Mouse (Mus musculus): ENCODE measurements at regions not wholly inside any gene's neighbourhood (a gene's known extent, or its start where the extent isn't known, plus 50 kb on each side); places are given as distances from the start of the nearest gene placed in this dataset.
"Not testable (repeated sequence)": the region's sequence is repeated elsewhere in the genome, so short reads cannot be mapped to it uniquely, and the experiment has no call there.

DNA sequence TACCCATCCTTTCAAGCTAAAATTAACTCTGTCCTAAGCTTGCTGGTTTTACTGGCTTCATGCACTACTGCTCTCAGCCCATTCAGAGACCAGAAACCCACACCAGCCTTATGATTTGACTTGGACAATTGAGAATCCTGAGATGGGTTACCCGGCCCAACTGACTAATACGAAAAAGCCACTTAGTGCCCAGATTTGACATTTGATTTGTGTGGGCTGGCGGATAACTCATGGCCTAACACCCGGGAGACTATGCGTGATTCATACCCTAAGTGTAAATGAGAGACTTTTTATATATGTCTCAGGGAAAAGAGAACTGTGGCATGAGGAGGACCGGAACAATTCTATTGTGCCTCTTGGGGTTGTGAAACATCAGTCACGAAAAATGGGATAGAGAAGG is 126.3 kb upstream of the Hpf1 start:
- Histone ChIP-seq H3K27me3 (ENCODE audit: control insufficient read depth, insufficient read depth, low read depth, low read length) (no peaks in the 10 kb centered on the region), H3K9ac (ENCODE audit: low read depth, low read length) (no peak overlapping the region), H3K4me3 (ENCODE audit: low read depth, low read length) (no peak overlapping the region), H3K36me3 (ENCODE audit: control insufficient read depth, insufficient read depth, low read length) (no peaks in the 10 kb centered on the region), H3K4me2 (ENCODE audit: low read length) (no peak overlapping the region), H3K9me3 (replicated peaks; ENCODE audit: control insufficient read depth, low read length, poor library complexity, severe bottlenecking) (no peaks in the 10 kb centered on the region), H3K4me1 (ENCODE audit: control insufficient read depth, insufficient read depth, low read length) (no peaks in the 10 kb centered on the region), H3K27ac (ENCODE audit: low read length) (no peak overlapping the region)
- 92% methylated on average over 7 of the region's 7 CpGs for WGBS
- no peak for ATAC-seq

DNA sequence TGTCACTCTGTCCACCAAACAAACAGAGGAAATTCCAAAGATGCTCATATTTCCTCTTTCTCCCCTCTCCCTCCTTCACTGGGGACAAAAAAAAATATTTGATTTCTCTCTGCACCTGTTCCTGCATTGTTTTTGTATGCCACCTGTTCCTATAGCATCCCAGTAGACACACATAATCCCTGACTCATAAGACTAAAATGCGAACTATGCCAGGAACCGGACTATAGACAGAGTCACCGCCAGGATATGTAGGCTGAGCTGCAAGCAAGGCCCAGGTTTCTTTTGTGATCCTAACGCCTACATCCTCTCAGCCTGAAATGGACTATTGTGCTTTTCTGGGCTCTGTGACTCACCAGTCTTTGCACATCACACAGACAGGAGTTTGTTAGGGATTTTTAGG is 116.9 kb upstream of the Hpf1 start:
- Histone ChIP-seq H3K36me3 (ENCODE audit: control insufficient read depth, insufficient read depth, low read length) (no peaks in the 10 kb centered on the region), H3K4me3 (ENCODE audit: low read depth, low read length) (no peak overlapping the region), H3K27ac (ENCODE audit: low read length) (no peak overlapping the region), H3K4me2 (ENCODE audit: low read length) (no peak overlapping the region), H3K9ac (ENCODE audit: low read depth, low read length) (no peak overlapping the region), H3K4me1 (ENCODE audit: control insufficient read depth, insufficient read depth, low read length) (no peaks in the 10 kb centered on the region), H3K9me3 (replicated peaks; ENCODE audit: control insufficient read depth, low read length, poor library complexity, severe bottlenecking) (no peaks in the 10 kb centered on the region), H3K27me3 (ENCODE audit: control insufficient read depth, insufficient read depth, low read depth, low read length) (no peaks in the 10 kb centered on the region)
- no peak for ATAC-seq
- 59% methylated on average over 4 of the region's 4 CpGs for WGBS

DNA sequence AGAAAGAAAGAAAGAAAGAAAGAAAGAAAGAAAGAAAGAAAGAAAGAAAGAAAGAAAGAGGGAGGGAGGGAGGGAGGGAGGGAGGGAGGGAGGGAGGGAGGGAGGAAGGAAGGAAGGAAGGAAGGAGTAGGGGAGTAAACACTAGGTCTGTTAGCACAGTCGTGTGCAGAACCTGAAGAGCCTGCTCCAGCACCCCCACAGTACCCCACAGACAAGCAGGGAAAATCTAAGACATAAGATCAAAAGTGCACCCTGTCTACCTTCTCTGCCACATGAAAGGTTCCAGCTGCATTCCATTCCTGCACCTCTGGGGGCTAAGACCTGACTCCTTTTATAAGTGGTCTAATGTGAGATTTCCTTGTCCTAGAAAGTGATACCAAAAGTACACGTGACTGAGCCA is 114.0 kb upstream of the Hpf1 start:
- not testable (repeated sequence) for H3K4me3 ChIP-seq (ENCODE audit: low read depth, low read length); ATAC-seq; H3K36me3 ChIP-seq (ENCODE audit: control insufficient read depth, insufficient read depth, low read length); H3K27ac ChIP-seq (ENCODE audit: low read length); H3K9ac ChIP-seq (ENCODE audit: low read depth, low read length); H3K4me1 ChIP-seq (ENCODE audit: control insufficient read depth, insufficient read depth, low read length); H3K27me3 ChIP-seq (ENCODE audit: control insufficient read depth, insufficient read depth, low read depth, low read length); H3K4me2 ChIP-seq (ENCODE audit: low read length); H3K9me3 ChIP-seq (replicated peaks; ENCODE audit: control insufficient read depth, low read length, poor library complexity, severe bottlenecking)
- 58% methylated on average over 2 of the region's 2 CpGs for WGBS

DNA sequence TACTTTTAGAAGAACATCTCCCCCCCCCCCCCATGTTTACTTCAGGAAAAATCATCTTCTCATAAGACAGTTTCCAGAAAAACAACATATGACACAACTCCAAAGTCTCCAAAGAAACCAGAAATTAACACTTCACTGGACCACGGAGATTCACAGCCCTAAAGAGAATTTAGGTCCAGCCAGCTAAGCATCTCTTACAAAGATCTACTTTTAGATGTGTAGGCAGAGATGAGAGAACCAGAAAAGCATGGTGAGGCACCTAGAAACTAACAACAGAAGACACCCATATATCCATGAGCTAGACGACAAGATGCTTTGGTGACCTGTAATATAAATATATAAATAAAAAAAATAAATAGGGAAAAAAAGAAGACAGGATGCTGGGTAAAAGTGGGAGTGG is 105.2 kb upstream of the Hpf1 start:
- H3K4me3 ChIP-seq (ENCODE audit: low read depth, low read length) = no peak overlapping the region
- H3K4me2 ChIP-seq (ENCODE audit: low read length) = no peak overlapping the region
- no peaks in the 10 kb centered on the region for H3K9me3 ChIP-seq (replicated peaks; ENCODE audit: control insufficient read depth, low read length, poor library complexity, severe bottlenecking)
- no peak for ATAC-seq
- no peak overlapping the region for H3K27ac ChIP-seq (ENCODE audit: low read length)
- no peak overlapping the region for H3K9ac ChIP-seq (ENCODE audit: low read depth, low read length)
- 89% methylated on average over 2 of the region's 2 CpGs for WGBS
- no peaks in the 10 kb centered on the region for H3K36me3 ChIP-seq (ENCODE audit: control insufficient read depth, insufficient read depth, low read length)
- H3K27me3 ChIP-seq (ENCODE audit: control insufficient read depth, insufficient read depth, low read depth, low read length) = no peaks in the 10 kb centered on the region
- no peaks in the 10 kb centered on the region for H3K4me1 ChIP-seq (ENCODE audit: control insufficient read depth, insufficient read depth, low read length)

DNA sequence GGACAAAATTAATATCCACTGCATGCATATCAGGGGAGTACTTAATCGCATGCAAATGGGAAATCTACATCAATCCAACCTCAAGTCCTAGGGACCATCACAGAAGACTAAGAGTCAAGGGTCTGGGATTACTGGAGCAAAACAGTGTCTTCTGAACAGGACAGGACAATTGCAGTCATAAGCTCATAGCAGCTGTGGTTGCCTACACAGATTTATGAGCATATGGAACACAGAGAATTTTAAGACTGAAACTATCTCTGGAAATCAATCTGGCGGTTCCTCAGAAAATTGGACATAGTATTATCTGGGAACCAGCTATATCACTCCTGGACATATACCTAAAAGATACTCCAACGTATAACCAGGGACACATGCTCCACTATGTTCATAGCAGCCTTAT is 99.8 kb upstream of the Hpf1 start:
- no peak overlapping the region for H3K9ac ChIP-seq (ENCODE audit: low read depth, low read length)
- no peaks in the 10 kb centered on the region for H3K27me3 ChIP-seq (ENCODE audit: control insufficient read depth, insufficient read depth, low read depth, low read length)
- no peaks in the 10 kb centered on the region for H3K4me1 ChIP-seq (ENCODE audit: control insufficient read depth, insufficient read depth, low read length)
- no peaks in the 10 kb centered on the region for H3K36me3 ChIP-seq (ENCODE audit: control insufficient read depth, insufficient read depth, low read length)
- no peak for ATAC-seq
- no peaks in the 10 kb centered on the region for H3K9me3 ChIP-seq (replicated peaks; ENCODE audit: control insufficient read depth, low read length, poor library complexity, severe bottlenecking)
- H3K4me2 ChIP-seq (ENCODE audit: low read length) = no peak overlapping the region
- 90% methylated on average over 3 of the region's 3 CpGs for WGBS
- H3K27ac ChIP-seq (ENCODE audit: low read length) = no peak overlapping the region
- no peak overlapping the region for H3K4me3 ChIP-seq (ENCODE audit: low read depth, low read length)

DNA sequence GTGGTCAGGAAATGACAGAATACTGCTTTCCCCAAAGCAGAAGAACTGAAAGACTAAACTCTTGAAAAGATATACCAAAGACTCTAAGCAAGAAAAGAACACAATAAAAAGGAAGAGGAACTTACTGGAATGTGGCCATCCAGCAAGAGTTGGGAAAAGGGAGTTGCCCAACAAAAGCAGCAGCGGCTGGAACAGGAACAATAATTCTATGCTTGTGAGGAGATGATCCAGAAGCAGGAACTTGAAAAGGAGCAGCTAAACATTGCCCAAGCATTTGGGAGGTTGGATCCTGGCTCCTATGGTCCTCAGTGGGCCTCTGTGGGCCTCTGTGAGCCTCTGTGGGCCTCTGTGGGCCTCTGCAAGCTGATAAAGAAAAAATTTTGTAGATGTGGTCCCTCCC is 97.7 kb upstream of the Hpf1 start:
- no peak for ATAC-seq
- WGBS = 92% methylated on average over 1 of the region's 1 CpGs
- H3K27me3 ChIP-seq (ENCODE audit: control insufficient read depth, insufficient read depth, low read depth, low read length) = no peaks in the 10 kb centered on the region
- no peak overlapping the region for H3K4me2 ChIP-seq (ENCODE audit: low read length)
- no peak overlapping the region for H3K4me3 ChIP-seq (ENCODE audit: low read depth, low read length)
- H3K9me3 ChIP-seq (replicated peaks; ENCODE audit: control insufficient read depth, low read length, poor library complexity, severe bottlenecking) = no peaks in the 10 kb centered on the region
- H3K27ac ChIP-seq (ENCODE audit: low read length) = no peak overlapping the region
- no peaks in the 10 kb centered on the region for H3K4me1 ChIP-seq (ENCODE audit: control insufficient read depth, insufficient read depth, low read length)
- no peaks in the 10 kb centered on the region for H3K36me3 ChIP-seq (ENCODE audit: control insufficient read depth, insufficient read depth, low read length)
- H3K9ac ChIP-seq (ENCODE audit: low read depth, low read length) = no peak overlapping the region

DNA sequence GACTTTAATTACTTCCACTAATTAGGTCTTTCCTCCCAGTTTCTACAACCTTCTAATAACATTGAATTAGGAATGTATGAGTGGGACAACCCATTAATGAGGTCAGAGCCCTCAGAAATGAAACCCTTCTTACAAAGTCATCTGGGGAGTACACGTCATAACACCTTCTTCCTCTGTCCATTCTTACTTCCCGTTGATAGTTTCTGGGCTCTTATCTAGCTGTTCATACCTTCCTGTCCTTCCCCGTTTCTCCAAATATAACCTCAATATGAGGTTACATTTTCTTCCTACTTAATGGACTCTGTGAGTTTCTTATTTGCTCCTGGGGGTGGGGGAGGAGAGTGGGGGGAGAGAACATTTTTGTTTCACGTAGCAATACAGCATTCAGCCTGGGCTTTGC is 85.4 kb upstream of the Hpf1 start:
- Histone ChIP-seq H3K4me2 (ENCODE audit: low read length) (no peak overlapping the region), H3K27me3 (ENCODE audit: control insufficient read depth, insufficient read depth, low read depth, low read length) (no peaks in the 10 kb centered on the region), H3K36me3 (ENCODE audit: control insufficient read depth, insufficient read depth, low read length) (no peaks in the 10 kb centered on the region), H3K4me1 (ENCODE audit: control insufficient read depth, insufficient read depth, low read length) (no peaks in the 10 kb centered on the region), H3K4me3 (ENCODE audit: low read depth, low read length) (no peak overlapping the region), H3K9ac (ENCODE audit: low read depth, low read length) (no peak overlapping the region), H3K27ac (ENCODE audit: low read length) (no peak overlapping the region), H3K9me3 (replicated peaks; ENCODE audit: control insufficient read depth, low read length, poor library complexity, severe bottlenecking) (no peaks in the 10 kb centered on the region)
- 89% methylated on average over 4 of the region's 4 CpGs for WGBS
- no peak for ATAC-seq

DNA sequence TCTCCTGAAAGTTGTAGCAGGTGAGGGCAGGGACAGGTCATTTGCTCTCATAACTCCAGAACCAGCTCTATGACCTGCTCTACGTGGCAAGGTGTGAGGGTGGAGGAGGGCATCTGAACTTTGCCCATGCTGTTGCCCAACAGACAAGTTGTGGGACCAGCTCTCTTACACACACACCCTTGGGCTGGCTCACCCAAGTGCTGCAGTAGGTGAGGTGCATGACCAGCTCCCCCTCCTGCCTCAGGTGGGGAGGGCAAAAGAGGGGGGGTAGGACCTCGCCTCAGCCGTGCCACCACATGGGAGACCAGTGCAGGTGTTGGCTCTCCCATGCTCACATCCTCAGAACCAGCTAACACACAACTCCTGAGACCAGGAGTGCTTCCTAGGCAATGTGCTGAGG is 83.4 kb upstream of the Hpf1 start:
- no peaks in the 10 kb centered on the region for H3K9me3 ChIP-seq (replicated peaks; ENCODE audit: control insufficient read depth, low read length, poor library complexity, severe bottlenecking)
- no peak for ATAC-seq
- no peaks in the 10 kb centered on the region for H3K27me3 ChIP-seq (ENCODE audit: control insufficient read depth, insufficient read depth, low read depth, low read length)
- H3K27ac ChIP-seq (ENCODE audit: low read length) = no peak overlapping the region
- H3K36me3 ChIP-seq (ENCODE audit: control insufficient read depth, insufficient read depth, low read length) = no peaks in the 10 kb centered on the region
- no peak overlapping the region for H3K4me3 ChIP-seq (ENCODE audit: low read depth, low read length)
- no peak overlapping the region for H3K4me2 ChIP-seq (ENCODE audit: low read length)
- WGBS = 97% methylated on average over 3 of the region's 3 CpGs
- H3K4me1 ChIP-seq (ENCODE audit: control insufficient read depth, insufficient read depth, low read length) = no peaks in the 10 kb centered on the region; the same call in 1 of the 2 replicates
- no peak overlapping the region for H3K9ac ChIP-seq (ENCODE audit: low read depth, low read length)

DNA sequence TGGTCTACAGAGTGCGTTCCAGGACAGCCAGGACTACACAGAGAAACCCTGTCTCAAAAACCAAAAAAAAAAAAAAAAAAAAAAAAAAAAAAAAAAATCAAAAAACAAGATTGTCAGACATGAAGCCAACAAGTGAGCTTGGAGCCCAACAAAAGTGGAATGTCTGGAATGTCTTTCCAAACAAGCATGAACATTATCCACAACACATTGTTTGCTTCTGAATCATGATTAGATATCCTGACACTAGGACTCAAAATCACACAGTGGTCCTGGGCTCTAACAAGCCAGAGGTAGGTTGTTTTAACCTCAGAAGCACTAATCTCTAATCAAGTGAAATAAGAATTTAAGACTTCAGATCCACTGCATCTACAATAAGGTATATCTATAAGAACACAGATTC is 80.4 kb upstream of the Hpf1 start:
- Histone ChIP-seq H3K4me2 (ENCODE audit: low read length) (no peak overlapping the region), H3K9ac (ENCODE audit: low read depth, low read length) (no peak overlapping the region), H3K36me3 (ENCODE audit: control insufficient read depth, insufficient read depth, low read length) (no peaks in the 10 kb centered on the region), H3K4me1 (ENCODE audit: control insufficient read depth, insufficient read depth, low read length) (no peaks in the 10 kb centered on the region; the same call in 1 of the 2 replicates), H3K9me3 (replicated peaks; ENCODE audit: control insufficient read depth, low read length, poor library complexity, severe bottlenecking) (no peaks in the 10 kb centered on the region), H3K4me3 (ENCODE audit: low read depth, low read length) (no peak overlapping the region), H3K27me3 (ENCODE audit: control insufficient read depth, insufficient read depth, low read depth, low read length) (no peaks in the 10 kb centered on the region), H3K27ac (ENCODE audit: low read length) (no peak overlapping the region)
- 100% methylated on average over 1 of the region's 1 CpGs for WGBS
- ATAC-seq = no peak

DNA sequence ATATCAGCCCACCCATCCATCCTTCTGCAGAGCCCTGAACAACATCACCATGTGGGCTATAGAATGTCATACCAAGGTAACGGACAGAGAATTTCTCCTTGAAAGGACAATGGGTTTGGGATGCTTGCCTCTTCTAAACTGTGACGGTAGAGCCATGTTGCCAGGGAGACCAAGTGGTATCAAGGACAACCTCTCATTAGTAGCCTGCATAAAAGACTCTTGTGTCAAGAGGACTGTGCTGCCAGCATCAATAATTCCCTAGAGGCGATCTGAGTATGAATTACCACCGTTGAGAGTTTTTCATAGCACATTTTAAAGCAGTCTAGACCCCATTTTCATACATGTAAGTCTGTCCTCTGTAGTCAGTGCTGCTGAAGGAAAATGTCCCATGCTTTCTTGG is 79.3 kb upstream of the Hpf1 start:
- Histone ChIP-seq H3K4me3 (ENCODE audit: low read depth, low read length) (no peak overlapping the region), H3K36me3 (ENCODE audit: control insufficient read depth, insufficient read depth, low read length) (no peaks in the 10 kb centered on the region), H3K4me1 (ENCODE audit: control insufficient read depth, insufficient read depth, low read length) (no peaks in the 10 kb centered on the region; the same call in 1 of the 2 replicates), H3K27me3 (ENCODE audit: control insufficient read depth, insufficient read depth, low read depth, low read length) (no peaks in the 10 kb centered on the region), H3K27ac (ENCODE audit: low read length) (no peak overlapping the region), H3K9me3 (replicated peaks; ENCODE audit: control insufficient read depth, low read length, poor library complexity, severe bottlenecking) (no peaks in the 10 kb centered on the region), H3K9ac (ENCODE audit: low read depth, low read length) (no peak overlapping the region), H3K4me2 (ENCODE audit: low read length) (no peak overlapping the region)
- ATAC-seq = peak; percentile 56
- WGBS = 20% methylated on average over 4 of the region's 4 CpGs
